In the genomic region with DNA sequence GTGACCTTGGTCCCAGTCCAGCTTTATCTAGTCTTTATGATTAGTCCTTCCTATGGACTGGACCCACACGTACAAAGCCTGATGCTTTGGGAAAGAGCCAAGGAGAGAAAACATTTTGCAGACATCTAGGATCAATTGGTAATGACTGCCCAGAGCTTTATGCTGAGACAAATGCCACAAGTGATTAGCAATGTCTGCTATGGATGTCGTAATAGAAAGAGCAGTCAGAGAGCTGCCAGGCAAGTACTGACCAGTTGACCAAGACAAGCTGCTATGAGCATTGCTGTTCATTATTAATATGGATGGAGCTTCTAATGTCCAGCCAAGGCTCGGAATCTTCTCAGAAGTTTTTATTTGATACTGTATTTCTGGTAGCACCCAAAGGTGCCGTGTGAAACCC, we compare ENCODE assay signal across 15 mouse cellular contexts.
"Had no signal": no experiment of that assay in that cellular context is flagged by ENCODE, and none has a peak within 500 bp of the region (broad histone marks: within the 10 kb centered on the region; RNA-seq: fewer than 3 reads in every experiment).

No protein-coding gene starts in this region.

- H3K27me3 ChIP-seq: neural tube, embryonic 12.5 days; neural tube, embryonic 13.5 days; neural tube, embryonic 15.5 days; stomach, embryonic 15.5 days had no signal

- H3K9ac ChIP-seq: neural tube, embryonic 12.5 days; neural tube, embryonic 13.5 days; neural tube, embryonic 15.5 days; stomach, embryonic 15.5 days had no signal

- H3K4me2 ChIP-seq: neural tube, embryonic 12.5 days; neural tube, embryonic 13.5 days; neural tube, embryonic 15.5 days; stomach, embryonic 15.5 days had no signal

- H3K4me3 ChIP-seq: neural tube, embryonic 12.5 days; neural tube, embryonic 13.5 days; neural tube, embryonic 15.5 days; stomach, embryonic 15.5 days had no signal

- H3K36me3 ChIP-seq: neural tube, embryonic 12.5 days; neural tube, embryonic 13.5 days; neural tube, embryonic 15.5 days; stomach, embryonic 15.5 days had no signal

- H3K27ac ChIP-seq: neural tube, embryonic 12.5 days; neural tube, embryonic 13.5 days; neural tube, embryonic 15.5 days; stomach, embryonic 15.5 days; stomach, postnatal 0 days had no signal

- H3K9me3 ChIP-seq: neural tube, embryonic 12.5 days; neural tube, embryonic 13.5 days; neural tube, embryonic 15.5 days; stomach, embryonic 15.5 days had no signal

- H3K4me1 ChIP-seq: stomach, embryonic 15.5 days had no signal

- DNase-seq: retina, postnatal 1 day; right cerebral cortex, postnatal 14 days; right cerebral cortex, postnatal 4 days; spleen, adult 18-20 months; thymus, adult 18-20 months; thymus, adult 2 months; thymus, postnatal 14 days; thymus, postnatal 25 days; thymus, postnatal 36 days; thymus, postnatal 4 days had no signal
